Mouse (Mus musculus) induced T-regulatory cell, adult 2 months (primary cell): Measurements from ENCODE around the gene Gm21964.

Experiments used
- DNase-seq: peaks from one replicate; pipeline ENCODE4 v3.0.0-alpha.2; 2012; ENCODE audit warnings: low read depth

Gene Gm21964

GRCm38 (mm10) chr8:110100907-110101306 is at the start of gene Gm21964:
Gene Gm21964 (plus strand): TSS chr8:110101207.
- no peak for DNase-seq

DNA sequence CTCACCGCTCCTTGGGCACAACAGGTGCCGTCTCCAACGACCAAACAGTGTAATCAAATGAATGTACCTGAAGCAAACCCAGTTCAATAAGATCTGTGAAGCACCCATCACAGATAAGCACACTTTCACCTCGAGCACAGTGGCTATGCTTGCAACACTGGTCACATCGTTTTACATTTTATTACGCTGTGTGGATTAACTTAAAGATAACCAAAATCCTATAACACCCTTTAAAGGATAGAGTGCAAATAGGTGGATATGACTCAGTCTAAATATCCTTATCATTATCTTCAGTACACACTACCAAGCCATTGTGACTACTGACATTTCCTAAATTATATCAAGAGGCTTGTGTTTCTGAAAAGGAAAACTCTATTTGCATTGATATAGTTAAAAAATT is 49.8 kb upstream of the Gm21964 start:
- no peak for DNase-seq

DNA sequence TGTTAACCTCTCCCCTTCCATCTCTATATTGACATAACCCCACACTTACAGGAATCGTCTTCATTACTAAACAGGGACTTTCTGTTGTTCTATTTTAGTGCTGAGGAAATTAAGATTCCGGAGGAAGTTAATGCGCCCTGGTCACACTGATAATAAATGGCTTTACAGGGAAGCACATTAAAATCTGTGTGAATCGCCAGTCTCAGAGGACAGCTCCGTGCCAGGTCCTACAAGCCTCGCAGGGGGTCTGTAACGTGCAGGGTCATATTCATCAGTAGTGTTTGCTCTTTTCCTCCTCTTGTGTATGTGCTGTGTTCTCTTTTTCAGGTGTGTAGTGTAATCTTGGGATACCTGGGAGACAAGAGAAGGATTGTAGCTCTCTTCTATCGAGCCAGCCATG is 42.8 kb upstream of the Gm21964 start:
- no peak for DNase-seq

- DNase-seq, result no peak
Measured at GRCm38 (mm10) chr8:110064161-110064560, 36.8 kb upstream of the Gm21964 start.

DNA sequence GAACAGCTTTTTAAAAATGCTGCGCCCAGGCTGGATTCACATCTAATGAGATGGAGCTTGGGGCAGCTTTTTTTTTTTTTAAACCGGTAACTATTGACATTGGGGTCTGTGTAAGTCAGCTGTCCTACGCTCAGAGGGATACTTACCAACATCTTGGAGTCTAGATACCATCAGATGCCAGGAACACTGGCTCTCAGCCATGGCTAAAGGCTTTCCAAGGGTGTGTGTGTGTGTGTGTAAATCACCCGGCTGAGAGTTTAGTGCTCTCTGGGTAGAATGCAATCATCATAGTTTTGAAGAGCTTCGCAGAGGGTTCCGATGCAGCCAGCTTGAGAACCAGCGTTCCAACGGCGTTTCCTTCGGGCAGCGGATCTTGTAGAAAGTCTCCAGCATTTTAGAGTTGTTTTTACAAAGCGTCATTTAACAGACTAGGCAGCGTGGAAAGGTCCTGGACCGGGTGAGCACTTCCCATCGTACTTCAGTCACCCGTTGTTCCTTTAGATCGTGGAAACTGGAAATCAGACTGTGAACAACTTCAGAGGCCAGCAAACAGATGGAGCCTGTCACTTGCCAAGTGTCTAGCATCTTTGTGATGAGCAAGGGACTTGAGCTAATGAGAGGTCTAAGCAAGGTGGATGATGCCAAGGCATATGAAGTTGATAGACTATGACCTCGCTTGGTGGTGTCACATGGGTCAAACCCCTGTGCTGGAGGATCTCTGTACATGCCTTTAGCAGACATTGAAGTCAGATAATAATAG is 36.2 kb upstream of the Gm21964 start:
- DNase-seq, result no peak

DNA sequence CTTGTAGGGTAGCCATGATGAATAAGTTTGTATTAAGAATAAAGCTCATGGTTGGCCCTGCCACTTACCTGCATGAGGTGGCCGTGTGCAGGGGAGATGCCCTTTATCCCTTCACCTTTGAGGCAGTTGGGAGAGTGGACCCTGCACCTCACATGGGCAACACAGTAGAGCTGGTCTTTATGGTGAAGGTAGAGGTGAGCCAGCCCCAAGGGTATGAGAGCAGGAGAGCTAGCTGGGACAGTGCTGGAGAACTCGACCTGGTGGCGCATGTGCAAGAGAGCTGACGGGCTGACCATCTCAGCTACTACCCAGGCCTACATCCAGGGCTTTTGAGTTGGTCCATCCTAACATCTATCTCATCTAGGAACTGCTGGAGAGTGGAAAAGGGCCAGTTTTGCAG is 35.3 kb upstream of the Gm21964 start:
- DNase-seq, result no peak

DNA sequence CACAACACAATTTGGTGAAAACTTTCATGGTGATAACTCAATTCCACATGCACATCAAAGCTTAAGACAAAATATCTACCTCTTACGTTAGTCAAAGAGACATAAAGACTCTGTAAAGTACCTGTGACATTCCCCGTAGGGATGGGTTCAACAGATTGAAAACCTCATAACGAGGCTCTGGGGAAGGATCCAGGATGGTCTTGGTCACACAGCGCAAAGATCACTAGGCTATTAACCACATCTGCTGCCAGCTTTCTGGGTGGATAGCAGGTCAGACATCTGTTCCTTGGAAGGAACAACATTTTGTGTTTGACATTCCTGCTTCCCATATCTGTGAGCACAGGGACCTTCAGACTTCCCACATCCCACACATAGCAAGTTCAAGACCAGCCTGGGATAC is 31.3 kb upstream of the Gm21964 start:
- DNase-seq, result no peak

DNA sequence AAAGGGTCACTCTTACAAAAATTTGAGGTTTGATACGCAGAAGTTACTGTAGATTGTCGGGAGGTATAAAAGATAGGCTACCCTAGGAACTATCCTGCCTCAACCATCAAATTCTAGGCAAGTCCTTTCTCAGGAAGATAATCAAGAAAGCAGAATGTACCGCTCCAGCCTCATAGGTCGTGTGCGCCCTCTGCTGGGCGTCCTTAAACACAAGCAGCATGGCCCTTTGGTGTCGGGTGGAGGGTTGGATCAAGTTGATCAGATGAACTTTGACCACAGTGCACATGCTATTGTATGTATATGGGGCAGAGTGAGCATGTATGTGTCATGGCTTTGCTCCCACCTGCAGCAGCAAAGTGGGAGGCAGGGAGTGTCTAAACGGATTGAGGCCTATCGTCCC is 29.4 kb upstream of the Gm21964 start:
- DNase-seq, result peak; percentile 71

GRCm38 (mm10) chr8:110074496-110074895 is 26.5 kb upstream of the Gm21964 start:
- DNase-seq, result no peak

DNA sequence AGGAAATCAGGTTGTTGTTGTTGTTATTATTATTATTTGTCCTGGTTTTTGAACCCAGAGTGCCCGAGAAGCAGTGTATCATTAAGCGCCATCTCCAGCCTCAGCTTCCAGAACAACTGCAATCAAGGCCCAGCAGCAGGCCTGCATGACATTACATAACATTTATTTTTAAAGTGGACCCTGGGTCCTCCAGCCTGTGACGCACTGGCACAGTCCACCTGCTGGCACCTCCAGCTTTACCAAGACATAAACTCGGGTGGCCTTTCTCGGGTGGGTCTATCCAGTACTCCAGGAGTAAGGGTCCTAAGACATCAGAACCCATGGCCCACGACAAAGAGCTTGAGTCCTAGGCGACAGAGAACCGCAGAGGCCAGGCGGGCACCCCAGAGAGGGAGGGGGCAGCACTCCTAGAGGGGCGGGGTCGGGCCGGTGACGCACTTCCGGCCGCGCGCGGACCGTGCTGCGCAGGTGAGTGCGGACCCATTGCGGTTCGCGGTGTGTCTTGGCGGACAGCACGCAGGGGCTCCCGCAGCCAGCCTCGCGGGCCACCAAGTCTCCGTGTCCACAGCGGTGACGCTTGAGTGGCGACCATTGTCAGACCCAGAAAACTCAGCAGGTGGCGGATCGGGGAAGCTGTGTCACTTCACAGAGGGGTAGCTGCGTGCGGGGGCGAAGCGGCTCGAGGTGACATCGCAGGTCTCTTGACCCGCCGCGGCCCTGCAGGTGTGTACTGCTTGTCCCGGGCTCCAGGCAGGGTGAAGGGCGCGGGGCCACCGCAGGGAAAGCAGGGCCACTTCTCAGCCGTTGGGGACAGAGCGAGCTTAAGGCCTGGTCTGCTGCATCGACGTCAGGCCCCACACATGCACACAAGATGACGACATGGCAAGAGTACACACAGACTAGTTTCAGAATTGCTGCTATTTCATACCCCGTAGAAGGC is 21.5 kb upstream of the Gm21964 start, which contains the start of gene Zfp612:
Gene Zfp612, plus strand, starts transcription at position 465 of the 940 bp plus-strand sequence.
- DNase-seq, result peak; percentile 55

DNA sequence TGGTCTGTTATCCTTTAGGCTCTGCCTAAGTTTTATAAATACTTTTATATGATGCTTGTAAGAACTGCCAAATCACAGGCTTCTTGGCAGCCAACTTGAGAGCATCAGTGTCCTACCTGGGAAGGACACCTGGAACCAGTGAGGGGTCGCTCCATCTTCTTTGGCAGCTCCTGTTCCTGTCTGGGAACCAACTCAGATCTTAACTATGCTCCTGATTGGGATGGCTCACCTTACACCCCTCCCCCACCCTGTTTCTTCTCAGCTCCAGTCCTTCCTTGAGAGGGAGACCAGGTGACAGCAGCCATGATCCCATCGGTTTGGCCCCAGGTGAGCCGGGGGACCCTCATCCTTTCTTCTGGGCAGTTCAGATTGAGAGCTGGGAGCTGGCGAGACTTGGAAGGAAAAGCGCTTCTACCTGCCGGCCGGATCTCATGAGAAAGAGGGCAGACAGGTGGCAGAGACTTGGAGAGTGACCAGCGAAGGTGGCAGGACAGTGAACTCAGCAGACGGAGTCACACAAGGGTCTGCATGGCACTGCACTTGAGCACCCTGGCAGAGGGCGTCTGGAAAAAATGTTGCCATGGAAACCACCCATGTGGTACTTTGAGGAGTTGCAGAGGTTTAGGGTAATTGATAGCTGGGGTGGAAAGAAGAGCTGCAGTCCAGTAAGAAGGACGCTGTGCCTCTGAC is 18.4 kb upstream of the Gm21964 start:
- DNase-seq, result no peak

GRCm38 (mm10) chr8:110091869-110092268 is 9.1 kb upstream of the Gm21964 start:
- DNase-seq, result no peak

- no peak for DNase-seq
Measured at GRCm38 (mm10) chr8:110101676-110102075, 669 bp downstream of the Gm21964 start.

DNA sequence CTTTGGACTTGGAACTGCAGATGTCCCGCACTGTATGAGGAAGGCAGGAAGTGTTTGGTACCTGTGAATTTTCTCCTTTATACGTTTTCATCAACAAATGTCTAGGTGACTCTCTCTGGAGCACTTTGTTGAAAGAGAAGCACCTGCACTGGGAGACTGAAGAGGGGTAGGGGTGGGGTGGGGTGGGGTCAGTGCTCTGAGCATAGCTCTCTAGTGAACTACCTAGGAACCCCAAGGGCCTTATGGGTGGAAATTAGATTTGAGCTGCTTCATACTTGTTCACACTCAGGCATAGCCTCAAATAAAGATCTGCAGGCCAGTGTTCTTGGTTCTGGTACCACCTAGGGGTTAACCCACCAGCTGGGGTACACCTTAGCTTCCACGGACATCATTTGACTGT is 1.6 kb downstream of the Gm21964 start, which contains the start of gene Gm17720:
Gene Gm17720, minus strand, starts transcription at position 101 of the 400 bp plus-strand sequence.
- no peak for DNase-seq

GRCm38 (mm10) chr8:110119715-110120114 is 18.7 kb downstream of the Gm21964 start:
- no peak for DNase-seq

DNA sequence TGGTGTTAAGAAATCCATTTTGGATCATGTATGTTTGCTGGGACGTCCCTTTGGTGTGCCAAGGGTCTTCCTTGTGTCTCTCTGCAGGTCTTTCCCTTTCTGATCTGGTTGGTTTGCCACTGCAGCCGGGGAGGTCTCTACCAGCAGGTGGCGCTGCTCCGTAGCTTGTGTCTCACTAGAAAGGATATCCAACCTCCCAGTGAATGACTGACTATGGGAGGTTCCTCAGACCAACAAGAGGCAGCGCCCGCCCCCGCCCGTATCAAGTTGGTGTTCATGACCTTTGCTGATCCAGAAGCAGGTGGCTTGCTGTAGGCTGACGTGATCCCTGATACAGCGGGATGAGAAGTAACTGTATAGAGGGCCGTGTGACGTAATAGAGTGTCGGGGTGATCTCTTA is 29.5 kb downstream of the Gm21964 start:
- DNase-seq, result peak; percentile 61

DNA sequence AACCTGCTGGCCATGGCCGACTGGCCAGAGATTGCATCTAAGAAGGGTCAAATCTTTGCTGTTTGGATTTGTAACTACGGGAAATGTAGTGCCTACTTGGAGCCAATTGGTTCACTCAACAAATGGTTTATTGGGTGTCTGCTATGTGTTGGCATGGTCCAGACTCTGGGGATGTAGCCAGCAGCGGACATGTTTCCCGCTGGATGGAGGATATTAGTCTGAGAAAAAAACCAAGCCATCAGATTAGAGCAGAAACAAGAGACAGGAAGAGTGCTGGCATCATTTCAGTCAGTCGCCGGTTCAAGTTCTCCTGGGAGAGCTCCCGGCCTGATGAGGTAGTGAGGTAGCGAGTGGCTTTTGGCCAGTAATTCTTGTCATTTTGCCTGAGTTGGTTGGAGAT is 33.2 kb downstream of the Gm21964 start:
- DNase-seq, result no peak

DNA sequence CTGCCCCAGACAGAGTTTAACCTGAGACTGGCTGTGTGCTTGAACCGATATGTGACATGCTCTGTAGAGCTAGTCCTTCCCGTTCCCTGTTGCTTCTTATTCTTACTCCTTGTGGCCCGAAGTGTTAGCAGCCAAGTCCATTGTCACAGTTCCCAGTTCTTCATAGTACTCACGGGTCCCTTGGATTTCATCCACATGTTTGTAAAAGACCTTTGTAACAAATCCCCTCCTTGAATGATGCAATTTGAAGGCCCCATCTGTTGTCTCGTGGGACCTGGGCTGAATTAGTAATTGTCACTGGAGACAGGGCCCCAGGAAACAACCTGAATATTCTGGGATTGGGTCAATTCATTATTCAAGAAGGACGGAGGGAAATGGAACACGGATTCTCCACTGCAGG is 34.5 kb downstream of the Gm21964 start:
- DNase-seq, result no peak

DNA sequence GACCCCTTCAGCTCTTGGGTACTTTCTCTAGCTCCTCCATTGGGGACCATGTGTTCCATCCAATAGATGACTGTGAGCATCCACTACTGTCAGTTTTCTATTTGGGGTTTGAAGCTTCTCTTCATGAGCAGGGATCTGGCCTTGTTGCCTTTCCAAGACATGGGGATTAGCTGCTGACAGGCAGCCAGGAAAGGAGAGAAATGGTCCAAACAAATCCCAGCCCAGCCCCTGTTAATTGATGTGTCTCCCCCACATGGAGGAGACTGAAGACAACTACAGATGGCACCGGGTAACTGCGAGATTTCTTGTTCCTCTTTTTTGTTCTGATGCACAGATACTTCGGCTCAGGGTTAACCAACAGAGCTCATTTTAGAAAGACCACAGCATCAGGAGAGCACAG is 39.1 kb downstream of the Gm21964 start:
- no peak for DNase-seq

DNA sequence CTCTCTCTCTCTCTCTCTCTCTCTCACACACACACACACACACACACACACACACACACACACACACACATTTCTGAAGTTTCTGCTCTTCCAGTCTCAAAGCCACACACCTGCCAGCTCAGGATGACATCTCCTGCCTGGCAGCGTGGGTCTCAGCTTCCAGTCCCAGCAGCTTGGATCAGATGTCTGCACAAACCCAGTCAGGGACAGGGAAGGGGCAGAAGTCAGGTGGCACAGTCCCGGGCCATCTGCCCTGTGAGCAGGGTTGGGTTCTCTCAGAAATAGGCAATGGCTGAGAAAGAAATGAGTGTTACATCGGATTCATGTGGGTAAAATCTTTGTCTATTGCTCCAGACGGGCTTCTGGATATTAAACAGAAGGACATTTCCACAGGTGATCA is 39.8 kb downstream of the Gm21964 start:
- DNase-seq, result no peak

DNA sequence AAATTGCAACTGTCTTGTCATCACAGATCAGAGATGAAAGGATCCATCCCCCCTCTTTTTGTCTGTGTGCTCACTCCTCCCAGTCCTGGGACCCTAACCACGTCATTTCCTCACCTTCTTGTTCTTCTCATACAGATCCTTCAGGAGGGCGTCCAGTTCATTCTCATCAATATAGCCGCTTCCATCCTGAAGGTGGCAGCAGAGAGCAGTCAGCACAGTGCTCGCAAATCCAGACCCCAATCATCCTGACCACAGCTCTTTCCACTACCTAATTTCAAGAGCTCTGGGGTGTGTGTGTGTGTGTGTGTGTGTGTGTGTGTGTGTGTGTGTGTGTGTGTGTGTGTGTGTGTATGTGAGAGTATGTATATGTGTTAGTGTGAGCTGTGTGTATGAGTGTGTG is 44.5 kb downstream of the Gm21964 start:
- DNase-seq, result peak; percentile 56

- DNase-seq, result no peak
Measured at GRCm38 (mm10) chr8:110152951-110153350, 51.9 kb downstream of the Gm21964 start.
